Mouse (Mus musculus): ENCODE measurements at regions not wholly inside any gene's neighbourhood (a gene's known extent, or its start where the extent isn't known, plus 50 kb on each side); places are given as distances from the start of the nearest gene placed in this dataset.
A peak's percentile ranks its signal among the peaks of the same experiment; 100 is the strongest.
"Not testable (repeated sequence)": the region's sequence is repeated elsewhere in the genome, so short reads cannot be mapped to it uniquely, and the experiment has no call there.

DNA sequence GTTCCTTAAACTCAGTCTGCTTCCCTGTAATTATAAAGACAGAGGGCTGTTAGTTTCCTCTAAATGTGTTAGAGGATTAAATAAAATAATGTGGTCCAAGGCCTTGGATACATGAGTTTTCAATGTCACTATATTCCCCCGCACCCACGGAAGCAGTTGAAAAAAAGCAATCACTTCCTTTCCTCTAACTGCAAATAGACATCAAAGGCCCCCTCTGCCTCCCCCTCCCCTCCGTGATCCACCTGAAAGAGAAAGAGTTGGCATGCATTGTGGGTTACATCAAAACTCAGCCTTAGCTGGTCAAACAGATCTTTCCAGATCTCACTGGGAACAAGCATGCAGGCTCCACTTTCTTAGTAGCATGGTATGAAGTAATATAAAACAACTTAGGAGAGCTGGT, 479.2 kb downstream of the Tns1 start:
- DNase-seq (ENCODE audit: low read depth, low spot score) = no peak

DNA sequence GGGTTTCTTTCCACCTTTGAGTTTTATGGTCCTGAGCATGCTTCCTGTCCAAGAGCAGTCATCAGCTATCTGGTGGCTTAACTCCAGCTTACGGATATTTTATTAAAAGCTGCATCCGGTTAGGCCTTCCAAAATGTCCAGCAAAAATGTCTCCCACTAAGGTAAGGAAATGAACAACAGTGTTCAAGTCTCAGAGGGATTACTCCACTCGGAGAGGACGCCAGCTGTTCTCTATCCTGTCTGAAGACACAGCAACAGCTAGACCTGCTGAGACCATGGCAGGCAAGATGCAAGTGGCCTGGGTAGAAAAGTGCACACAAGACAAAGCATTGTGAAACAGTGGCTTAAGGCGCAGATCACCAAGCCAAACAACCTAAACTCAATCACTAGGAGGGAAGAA, 479.9 kb downstream of the Tns1 start:
- DNase-seq (ENCODE audit: low read depth, low spot score) = no peak

DNA sequence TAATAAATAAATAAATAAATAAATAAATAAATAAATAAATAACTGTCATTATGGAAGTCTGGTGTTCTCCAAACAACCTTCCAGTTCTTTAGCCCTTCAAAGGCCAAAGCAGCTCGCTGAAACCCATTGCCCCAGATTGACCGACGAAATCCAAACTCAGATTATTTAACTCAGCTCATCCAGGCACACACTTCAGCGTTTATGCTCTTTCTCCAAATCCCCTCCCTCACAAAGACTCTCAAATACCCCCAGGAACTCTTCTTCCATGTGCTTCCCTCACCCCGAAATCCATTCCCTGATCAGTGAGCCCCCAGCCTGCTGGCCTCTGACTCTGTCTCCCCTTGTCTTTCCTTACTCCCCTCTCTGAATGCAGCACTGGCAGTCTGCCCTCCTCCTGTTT, 480.8 kb downstream of the Tns1 start:
- no peak for DNase-seq (ENCODE audit: low read depth, low spot score)

DNA sequence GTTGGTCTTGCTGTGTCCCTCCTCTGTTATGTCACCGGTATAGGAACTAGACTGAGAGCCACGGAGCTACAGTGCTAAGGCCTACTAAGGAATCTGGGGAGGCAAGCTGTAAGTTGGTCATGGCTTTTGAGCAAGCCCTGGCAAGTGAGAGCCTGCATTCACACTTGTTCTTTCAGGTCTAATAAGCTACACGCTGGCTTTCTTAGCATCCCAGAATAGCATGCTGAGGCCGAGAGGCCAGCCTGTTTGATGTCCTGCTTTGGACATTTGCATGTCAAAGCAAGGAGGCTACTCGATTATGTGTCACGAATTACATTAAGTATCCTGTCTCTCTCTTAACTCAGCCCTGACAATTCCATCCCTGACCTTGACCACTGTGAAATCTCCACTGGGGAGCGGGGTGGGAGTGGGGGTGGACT, 481.5 kb downstream of the Tns1 start:
- no peak for DNase-seq (ENCODE audit: low read depth, low spot score)

DNA sequence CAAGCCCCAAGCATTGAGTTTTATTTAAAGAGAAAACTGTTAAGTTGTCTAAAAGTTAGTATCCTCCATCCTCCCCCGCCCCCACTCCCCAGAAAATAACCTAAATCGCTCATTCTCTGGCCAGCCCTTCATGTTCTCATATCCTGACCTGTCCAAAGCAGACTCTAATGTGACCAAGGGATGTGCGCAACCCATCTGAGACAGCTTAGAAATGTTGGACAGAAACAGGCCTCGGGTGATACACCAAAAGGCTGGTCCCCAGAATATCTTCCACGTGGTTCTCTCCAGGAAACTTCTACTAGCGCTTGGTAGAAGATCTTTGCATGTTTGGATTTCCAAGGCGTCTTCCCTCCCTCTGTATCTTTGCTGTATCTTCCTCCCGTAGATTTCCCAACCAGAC, 482.8 kb downstream of the Tns1 start:
- no peak for DNase-seq (ENCODE audit: low read depth, low spot score)

DNA sequence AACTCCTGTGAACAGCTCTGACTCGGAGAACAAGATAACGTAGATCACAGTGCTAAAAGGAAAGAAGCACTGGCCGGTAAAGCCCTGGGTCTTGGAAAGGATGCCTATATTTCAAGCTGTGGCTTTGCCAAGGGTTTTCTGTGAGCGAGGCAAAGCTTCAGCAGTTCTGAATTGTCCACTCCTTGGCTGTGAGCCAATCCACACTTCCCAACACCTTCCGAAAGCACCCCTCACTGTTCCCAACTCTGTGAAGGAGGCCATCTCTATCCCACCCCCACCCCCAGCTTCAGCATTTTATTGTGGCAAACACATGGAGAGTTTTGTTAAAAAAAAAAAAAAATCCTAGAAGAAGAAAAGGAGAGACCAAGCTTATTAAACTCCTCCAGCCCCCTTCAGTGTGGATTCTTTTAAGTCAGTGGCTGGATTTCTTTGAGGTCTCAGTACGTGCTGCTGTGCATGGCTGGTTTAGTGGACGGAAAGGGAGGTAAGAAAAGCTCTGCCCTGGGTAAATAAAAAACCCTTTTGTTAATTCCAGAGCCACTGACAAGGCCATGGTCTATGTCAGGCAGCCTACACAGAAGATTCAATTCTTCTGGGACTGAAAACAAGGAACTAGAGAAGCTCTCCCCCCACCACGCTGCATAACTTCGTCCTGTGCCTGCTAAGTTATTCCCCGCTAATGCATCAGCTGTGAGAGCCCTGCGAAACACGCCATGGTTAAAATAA, 483.4 kb downstream of the Tns1 start:
- no peak for DNase-seq (ENCODE audit: low read depth, low spot score)

DNA sequence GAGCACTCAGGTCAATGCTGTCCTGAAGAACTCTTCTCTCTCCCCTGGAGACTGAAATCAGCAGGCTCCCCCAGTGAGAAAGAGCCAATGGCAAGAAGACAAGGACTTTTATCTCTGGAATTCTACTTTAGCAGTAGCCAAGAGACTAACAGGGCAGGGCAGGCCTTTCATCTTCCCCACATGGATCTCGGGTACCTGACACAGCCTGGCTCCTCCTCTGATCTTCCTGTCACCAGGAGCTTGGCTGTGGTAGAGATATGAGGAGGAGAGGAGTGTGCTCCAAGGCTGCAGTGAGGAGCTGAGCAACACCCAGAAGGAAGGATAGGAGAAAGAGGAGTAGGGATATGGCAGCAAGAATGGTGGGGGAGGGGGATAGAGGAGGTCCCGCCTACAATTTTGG, 488.5 kb downstream of the Tns1 start:
- no peak for DNase-seq (ENCODE audit: low read depth, low spot score)

DNA sequence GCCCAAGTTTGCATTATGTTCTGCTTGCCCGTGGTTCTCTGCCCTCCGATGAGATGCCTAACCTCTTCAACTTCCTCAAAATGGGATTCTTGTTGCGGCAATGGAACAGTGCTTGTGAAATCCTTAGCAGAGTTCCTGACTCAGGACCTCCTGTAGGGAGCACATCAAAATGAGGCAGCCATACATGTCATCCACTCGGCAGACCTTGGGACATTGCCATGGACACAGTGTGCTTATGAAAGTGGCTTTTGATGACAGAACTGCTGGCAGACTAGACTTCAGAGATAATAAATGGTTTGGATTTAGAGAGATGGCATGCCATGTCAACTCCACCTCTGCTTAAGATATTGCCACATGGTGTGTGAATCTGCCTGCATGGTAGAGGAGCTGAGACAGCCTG, 489.4 kb downstream of the Tns1 start:
- DNase-seq (ENCODE audit: low read depth, low spot score) = no peak

DNA sequence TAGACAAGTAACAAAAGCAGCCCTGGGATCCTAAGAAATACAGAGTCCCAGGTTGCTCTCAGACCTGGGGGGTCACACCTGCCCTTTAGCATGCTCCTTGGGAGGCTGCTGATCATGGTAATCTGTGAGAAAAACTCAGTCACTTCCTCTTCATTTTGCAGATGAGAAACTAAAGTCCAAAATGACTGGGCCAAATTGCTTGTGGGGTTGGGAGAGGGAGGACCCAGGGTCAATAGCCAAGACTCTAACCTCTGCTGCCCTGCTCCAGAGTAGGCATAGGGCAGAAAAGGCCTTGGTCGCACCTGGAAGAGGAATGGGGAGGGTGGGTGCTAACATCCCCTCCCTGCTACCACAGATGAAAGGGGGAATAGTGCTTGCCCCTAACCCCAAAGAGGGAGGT, 491.2 kb downstream of the Tns1 start:
- no peak for DNase-seq (ENCODE audit: low read depth, low spot score)

DNA sequence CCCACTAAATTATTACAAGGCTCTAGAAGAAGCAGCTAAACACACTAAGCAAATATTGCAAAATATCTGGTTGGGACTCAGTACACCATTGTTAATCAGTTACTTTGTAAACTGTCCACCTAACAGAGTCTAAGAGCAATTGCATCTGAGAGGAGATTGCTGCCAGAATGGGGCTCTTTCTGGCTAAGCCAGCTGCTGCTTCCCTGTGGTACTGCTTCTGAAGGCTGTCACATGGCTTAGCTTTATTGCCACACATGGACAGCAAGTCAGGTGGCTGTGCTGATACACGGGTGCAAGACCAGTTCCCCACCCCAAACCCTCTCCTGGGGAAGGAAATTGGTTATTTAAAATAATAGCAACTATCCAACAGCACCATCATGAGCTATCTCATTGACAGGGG, 493.9 kb downstream of the Tns1 start:
- DNase-seq (ENCODE audit: low read depth, low spot score) = no peak

DNA sequence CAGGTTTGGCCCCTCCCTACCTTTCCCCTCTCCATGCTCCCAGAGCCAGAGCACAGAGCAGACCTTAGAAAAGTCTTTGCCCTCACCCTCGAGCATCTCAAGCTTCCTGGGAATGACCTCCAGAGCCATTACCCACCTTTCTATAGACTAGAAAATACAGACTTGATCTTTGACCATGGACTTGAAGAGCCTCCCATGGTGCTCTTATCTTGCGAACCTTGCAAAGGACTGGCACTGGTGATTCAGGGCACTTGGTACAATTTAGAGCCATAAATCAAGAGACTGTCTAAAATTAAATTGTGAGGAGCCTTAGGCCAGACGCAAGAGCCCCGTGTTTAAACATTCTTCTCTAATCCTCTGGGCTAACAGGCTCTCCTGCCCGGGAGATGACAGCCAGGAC, 498.9 kb downstream of the Tns1 start:
- no peak for DNase-seq (ENCODE audit: low read depth, low spot score)

DNA sequence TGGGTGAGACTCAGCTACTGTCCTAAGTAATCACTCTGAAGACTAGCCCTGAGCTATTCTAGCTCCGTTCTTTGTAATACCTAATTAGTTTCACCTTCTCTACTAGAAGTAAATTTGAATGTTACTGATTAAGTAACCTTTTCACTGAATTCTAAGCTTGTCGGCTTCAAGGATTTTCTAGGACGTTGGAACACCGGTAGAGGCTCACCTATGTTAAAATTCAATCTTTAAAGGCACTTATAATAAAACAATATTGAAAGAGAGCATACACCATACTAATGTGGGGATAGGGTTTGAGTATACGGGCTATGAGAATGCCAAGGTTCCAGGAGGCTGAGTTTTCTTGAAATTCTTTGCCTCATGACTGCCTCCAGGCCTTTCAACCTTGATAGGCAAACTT, 503.1 kb downstream of the Tns1 start:
- DNase-seq (ENCODE audit: low read depth, low spot score) = not testable (repeated sequence)

DNA sequence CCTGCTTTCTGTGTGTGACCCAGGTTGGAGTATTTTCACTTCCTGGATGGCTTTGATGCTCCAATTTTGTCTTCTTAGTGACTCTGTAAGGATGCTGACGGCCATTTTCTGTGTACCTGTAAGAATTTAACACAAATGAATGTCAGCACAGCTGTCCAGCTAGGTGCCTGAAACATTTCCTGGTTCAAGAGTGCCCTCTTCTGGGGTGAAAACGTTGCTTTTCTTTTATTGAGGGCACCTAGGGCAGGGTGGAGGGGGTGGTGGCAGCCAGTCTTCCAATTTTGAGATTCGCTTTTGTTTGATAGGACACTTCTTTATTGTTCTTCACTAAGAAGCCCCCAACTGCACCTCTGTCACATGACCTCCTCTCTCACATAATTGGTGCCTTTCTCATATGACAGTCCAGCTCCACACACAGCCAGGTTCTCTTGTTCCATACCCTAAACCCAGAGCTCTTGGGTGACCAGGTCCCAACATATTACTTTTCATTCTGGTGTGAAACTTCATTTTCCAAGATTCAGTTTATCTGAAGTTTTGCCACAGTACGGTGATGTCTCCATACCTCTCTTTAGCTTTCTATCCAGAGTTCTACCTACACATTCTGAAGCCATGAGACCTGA, 505.6 kb downstream of the Tns1 start:
- peak; percentile 20 for DNase-seq (ENCODE audit: low read depth, low spot score)

DNA sequence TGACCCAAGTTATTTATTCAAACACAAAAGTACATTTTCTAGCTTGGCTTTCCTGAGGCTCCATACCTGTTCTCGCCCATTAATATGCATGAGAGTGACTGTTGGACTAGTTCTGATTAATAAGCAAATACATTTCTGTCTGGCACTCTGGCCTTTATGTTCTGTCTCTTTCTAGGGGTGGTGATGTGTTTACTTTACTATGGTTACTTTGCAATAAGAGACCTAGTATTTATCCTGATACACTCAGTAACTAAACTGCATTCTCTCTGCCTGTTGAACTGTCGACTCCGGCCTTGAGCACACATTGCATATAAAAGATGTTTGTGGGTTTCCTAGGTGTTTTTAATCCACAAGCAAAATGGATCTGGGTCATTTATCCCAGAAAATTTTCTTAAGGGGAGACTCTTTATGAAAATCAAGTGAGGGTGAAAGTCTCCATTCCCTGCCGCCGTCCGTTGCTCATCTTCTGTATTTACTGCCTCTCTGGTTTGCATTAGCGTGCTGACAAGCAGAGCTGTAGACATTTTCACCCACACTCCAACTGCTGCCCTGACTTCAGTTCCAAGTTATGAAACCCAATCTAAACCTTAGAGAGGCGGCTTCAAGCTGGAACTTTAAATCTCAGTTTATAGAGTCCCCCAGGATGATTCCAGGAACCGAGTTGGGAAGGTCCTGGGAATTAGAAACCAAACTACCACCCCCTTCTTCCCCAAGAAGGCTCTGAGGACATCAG, 530.4 kb downstream of the Tns1 start:
- no peak for DNase-seq (ENCODE audit: low read depth, low spot score)

DNA sequence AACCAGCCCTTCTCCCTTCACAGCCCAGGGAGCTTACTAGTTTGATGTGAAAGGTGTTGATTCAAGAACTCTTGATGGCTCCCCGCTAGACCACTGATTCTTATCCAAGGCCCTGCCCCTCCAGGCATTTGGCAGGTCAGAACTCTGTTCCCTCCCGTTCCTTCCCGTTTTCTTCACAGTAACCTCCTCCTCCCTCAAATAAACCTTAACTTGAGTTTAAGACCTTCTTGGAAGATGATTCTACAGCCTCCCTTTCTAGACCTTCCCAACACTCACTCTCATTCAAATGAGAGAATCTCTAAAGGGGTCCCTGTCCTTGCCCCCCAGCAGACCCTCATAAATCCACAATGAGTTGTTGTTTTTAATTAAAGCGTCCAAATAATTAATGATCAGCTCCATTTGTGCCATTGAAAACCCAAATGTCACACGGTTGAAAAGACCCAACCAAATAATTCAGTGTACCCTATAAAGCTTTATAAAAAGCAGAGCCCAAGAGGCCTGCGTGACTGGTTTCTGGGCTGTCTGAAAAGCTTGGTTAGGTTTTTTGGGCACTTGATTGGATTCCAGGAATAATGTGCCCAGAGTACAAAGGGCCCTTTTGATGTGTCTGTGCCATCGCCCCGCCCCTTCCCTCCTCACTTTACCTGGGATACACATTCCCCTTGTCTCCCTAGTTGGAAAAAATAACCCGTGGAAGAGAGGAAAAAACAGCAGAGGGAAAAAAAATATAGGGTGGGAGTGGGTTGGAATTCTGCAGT, 532.7 kb downstream of the Tns1 start:
- no peak for DNase-seq (ENCODE audit: low read depth, low spot score)

DNA sequence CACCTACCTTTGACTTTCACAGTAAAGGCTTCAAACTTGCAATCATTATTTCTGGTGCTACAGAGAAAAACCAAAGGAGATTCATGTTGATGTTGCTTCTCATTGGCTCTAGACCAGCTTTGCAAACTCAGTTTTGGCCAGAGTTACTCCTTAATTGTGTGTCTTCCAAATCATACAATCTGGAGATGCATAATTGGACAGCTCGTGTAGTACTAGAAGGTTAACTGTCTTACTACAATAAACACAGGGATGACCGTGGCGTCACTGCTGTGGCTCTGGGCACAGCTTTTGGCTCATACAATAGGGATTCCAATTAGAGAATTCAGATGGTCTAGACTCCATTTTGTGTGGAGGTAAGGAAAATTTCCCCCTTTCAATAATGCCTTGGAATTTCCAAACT, 544.6 kb downstream of the Tns1 start:
- DNase-seq (ENCODE audit: low read depth, low spot score) = no peak

DNA sequence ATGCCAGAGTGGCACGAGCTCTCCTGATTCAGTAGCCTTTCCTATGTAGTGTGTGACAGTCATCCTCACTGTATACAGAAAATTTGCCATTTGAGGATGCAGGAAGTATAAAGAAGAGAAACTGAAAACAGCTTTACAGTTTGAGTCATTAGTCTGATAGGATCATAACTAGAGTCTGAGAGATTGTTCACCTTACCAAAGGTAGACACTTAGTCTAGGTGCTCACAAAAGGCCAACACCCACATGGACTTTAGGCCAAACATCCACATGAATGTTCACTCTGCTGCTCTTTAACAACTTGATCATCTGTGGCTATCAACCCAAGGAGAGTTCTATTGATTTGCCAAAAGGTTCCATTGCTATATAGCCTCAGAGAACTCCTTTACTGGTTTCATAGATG, 547.2 kb downstream of the Tns1 start:
- DNase-seq (ENCODE audit: low read depth, low spot score) = no peak

DNA sequence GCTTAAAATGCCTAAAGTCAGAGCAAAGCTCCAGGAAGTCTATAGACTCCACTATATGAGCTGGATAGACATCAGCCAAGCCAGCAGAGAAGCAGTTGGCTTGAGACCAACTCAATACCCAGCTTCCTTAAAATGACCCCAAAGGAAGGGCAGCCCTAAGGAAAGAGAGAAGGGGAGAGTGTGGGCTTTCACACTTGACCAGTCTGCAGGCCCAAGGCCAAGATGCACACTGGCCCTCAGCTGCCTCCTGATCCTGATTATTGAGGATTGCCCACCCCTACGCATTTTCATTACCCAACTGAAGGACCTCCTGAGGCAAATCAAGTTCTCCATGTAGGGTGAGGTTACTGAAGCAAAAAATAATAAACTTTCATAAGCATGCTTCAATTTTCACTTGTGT, 548.6 kb downstream of the Tns1 start:
- no peak for DNase-seq (ENCODE audit: low read depth, low spot score)

DNA sequence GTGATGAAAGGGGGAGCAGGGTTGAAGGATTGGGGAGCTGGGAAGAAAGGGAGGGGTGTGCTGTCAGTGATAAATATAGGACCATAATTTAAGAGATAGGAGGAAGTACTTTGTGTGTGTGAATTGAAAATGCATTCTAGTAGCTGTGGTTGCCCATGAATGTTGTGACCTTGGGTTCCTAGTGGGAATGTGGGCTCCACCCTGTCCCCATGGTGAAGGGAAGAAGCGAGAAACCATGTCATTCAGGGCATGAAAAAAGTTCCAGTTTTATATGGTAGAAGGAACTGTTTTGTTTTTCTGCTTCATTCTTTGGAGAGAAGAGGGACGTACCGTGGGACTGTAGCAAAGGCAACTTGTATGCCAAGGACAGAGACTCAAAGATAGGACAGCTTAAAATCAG, 553.3 kb downstream of the Tns1 start:
- no peak for DNase-seq (ENCODE audit: low read depth, low spot score)

DNA sequence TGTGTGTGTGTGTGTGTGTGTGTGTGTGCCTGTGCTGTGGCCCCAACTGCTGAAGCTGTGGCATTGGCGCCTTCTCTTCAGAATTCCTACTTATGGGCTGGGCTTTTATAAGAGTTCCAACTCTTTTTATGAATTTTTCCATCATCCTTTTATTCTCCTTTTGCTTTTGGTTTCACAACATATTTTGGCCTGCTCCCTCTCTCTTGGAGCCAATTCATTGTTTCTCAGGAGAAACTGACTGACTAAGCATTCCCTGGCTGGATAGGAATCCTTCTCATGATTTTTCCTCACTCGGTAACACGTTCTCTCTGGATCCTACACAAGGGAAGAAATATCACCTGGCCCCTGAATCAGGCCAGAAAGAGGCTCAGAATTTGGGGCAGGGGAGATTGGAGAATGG, 551.1 kb upstream of the Tnp1 start:
- DNase-seq (ENCODE audit: low read depth, low spot score) = no peak

DNA sequence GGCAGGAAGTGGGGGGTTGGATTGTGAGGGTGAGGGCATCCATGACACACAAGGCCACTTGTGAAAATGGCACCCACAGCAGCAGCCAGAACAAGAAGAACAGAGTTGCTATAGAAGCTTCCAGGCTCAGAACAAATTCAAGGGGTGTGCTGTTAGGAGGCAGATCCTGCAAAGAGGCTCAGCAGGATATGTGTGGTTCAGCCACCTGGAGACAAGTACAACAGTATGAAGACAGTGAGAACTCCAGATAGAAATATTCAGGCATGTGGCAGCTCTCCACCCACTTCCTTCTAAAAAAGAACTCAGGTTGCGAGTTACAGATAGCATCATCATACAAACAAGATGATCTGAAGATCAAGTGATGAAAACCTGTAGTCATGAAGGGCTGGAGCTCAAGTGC, 544.9 kb upstream of the Tnp1 start:
- DNase-seq (ENCODE audit: low read depth, low spot score) = no peak

DNA sequence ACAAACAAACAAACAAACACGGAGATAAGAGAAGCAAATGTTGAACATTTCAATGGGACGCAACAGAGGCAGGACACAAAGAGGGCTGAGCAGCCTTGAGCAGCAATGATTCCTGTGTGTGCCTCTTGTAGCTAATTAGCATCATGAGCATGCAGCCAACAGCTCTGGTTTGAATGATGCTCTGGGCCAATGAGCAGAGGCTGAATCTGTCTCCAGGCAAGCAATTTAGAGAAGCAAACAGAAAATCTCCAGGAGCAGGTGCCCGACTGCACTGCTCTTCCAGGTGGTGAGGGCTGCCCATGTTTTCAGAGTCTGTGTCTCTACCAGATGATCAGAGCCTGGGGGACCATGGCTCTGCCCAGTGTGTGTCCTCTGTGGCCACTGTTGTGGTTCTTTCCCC, 532.2 kb upstream of the Tnp1 start:
- DNase-seq (ENCODE audit: low read depth, low spot score) = no peak

Data from retina, postnatal 7 days (tissue).